Mouse (Mus musculus) forebrain, embryonic 12.5 days (tissue): ENCODE measurements at regions not wholly inside any gene's neighbourhood (a gene's known extent, or its start where the extent isn't known, plus 50 kb on each side); places are given as distances from the start of the nearest gene placed in this dataset.

Source experiments
- ATAC-seq: fragments of 200-750 bp; cut with Nextera tagmentation; 2 replicates; pipeline ENCODE4 v1.8.0; 2017; ENCODE audit warnings: moderate TSS enrichment; ENCODE audit not compliant: low FRiP score
- H3K27ac ChIP-seq: fragments of 300-500 bp; sonication (generic); 2 replicates; pipeline ENCODE4 v1.5.1; 2016; ENCODE audit warnings: mild to moderate bottlenecking
- H3K27me3 ChIP-seq: fragments of 300-500 bp; sonication (generic); 2 replicates; pipeline ENCODE4 v1.6.1; 2016; ENCODE audit warnings: mild to moderate bottlenecking
- H3K36me3 ChIP-seq: fragments of 300-500 bp; sonication (generic); replicated peaks from 2 replicates; pipeline ENCODE4 v1.6.1; 2016; ENCODE audit warnings: mild to moderate bottlenecking
- H3K4me1 ChIP-seq: fragments of 300-500 bp; sonication (generic); 2 replicates; pipeline ENCODE4 v1.6.1; 2016
- H3K4me2 ChIP-seq: fragments of 300-500 bp; sonication (generic); 2 replicates; pipeline ENCODE4 v1.6.1; 2016; ENCODE audit warnings: mild to moderate bottlenecking, moderate library complexity
- H3K4me3 ChIP-seq: fragments of 300-500 bp; sonication (generic); replicated peaks from 2 replicates; pipeline ENCODE4 v1.5.1; 2016; ENCODE audit warnings: mild to moderate bottlenecking
- H3K9ac ChIP-seq: fragments of 300-500 bp; sonication (generic); 2 replicates; pipeline ENCODE4 v1.6.1; 2016; ENCODE audit warnings: mild to moderate bottlenecking
- H3K9me3 ChIP-seq: fragments of 300-500 bp; sonication (generic); 2 replicates; pipeline ENCODE4 v1.6.1; 2016
- WGBS: fragments of 180-500 bp; shearing (Covaris S2); methylation state at CpG from one replicate; pipeline ENCODE4 v1.1.7; 2016; 5-methylcytosine and 5-hydroxymethylcytosine counted together

DNA sequence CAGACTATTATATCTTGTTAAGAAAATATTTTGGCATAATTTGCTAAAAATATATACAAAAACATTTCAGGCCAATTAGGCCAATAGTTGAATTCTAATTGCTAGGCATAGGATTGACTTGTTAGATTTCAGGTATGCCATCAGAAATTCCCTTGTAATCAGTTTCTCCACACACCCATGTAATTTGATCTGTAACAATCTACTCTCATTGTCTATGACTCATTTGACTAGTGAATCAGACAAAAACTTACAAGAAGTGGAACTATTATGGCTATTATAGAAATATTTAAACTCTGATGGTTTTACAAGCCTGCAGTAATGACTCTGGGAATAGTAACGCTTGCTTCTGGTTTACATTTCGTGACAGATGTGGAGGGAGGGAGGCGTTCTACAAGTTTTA lies 338.9 kb upstream of the Ptbp2 start:
- Histone ChIP-seq H3K4me2 (no peak overlapping the region), H3K4me3 (no peak overlapping the region), H3K9me3 (no peaks in the 10 kb centered on the region), H3K27me3 (no peaks in the 10 kb centered on the region), H3K27ac (no peak overlapping the region), H3K4me1 (no peaks in the 10 kb centered on the region), H3K36me3 (no peaks in the 10 kb centered on the region), H3K9ac (no peak overlapping the region)
- no peak for ATAC-seq
- 93% methylated on average over 3 of the region's 3 CpGs for WGBS

DNA sequence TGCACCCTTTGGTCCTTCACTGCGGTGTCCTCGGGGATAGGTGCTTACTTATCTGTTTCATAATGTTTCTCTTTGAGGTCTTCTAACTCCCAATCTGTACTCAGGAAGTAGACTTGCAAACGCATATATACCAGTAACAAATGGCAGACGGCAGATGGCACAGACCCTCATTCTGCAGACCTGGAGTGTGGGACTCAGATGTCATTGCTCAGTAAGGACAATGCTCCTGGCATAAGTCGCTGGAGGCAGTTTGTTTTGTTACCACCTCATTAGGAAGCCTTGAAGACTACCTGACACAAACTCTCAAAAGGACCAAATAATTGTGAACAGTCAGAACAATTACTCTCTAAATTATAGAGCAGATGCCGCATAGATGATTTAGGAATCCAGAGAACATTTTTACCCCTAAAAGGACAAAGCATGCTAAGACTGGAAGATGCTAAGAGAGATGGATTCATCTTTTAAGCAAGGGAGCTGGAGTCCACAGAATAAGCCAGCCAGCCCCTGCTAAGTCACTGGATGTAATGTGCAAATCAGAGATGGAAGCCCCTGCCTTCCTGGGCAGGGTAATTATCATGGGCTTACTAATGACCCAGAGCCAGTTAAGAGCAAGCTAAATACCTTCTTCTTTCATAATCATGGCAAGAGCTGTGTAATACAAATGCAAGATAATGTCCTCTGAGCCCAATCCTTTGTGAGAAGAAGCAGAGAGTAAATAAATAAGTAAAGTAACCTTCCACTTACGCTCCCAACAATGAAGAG lies 299.1 kb upstream of the Ptbp2 start:
- H3K36me3 ChIP-seq, result no peaks in the 10 kb centered on the region
- no peak overlapping the region for H3K4me2 ChIP-seq
- no peak overlapping the region for H3K27ac ChIP-seq
- no peak overlapping the region for H3K4me3 ChIP-seq
- no peaks in the 10 kb centered on the region for H3K4me1 ChIP-seq
- H3K27me3 ChIP-seq, result no peaks in the 10 kb centered on the region
- WGBS, result 69% methylated on average over 7 of the region's 7 CpGs
- no peak overlapping the region for H3K9ac ChIP-seq
- peak; percentile 61; the same call in 1 of the 2 replicates for ATAC-seq
- no peaks in the 10 kb centered on the region for H3K9me3 ChIP-seq

- H3K27me3 ChIP-seq, result no peaks in the 10 kb centered on the region
- no peaks in the 10 kb centered on the region for H3K36me3 ChIP-seq
- H3K4me1 ChIP-seq, result no peaks in the 10 kb centered on the region
- no peak overlapping the region for H3K4me3 ChIP-seq
- H3K9me3 ChIP-seq, result no peaks in the 10 kb centered on the region
- WGBS, result 23% methylated on average over 1 of the region's 1 CpGs
- no peak overlapping the region for H3K9ac ChIP-seq
- no peak overlapping the region for H3K4me2 ChIP-seq
- no peak for ATAC-seq
- H3K27ac ChIP-seq, result no peak overlapping the region
These were observed 289.3 kb upstream of the Ptbp2 start for GRCm38 (mm10) chr3:120073528-120073927.

DNA sequence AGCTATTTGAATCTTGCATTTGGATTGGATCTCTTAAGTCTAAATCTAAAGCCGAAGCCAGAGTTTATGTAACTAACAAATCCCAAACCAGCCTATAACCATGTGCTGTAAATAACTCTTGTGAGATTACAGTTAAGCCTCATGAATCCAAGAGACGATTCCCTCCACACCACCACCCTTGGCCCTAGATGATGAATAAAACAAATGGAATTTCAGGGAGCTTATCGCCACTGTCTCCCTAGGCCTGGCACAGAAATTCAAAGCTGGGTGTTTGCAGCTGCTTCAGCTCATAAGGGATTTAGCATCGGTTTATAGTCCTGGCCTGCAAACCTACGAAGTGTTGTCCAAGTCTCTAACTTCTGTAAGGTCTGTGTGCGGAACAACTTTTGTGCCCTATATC lies 281.4 kb upstream of the Ptbp2 start:
- WGBS, result 93% methylated on average over 6 of the region's 6 CpGs
- no peak overlapping the region for H3K4me2 ChIP-seq
- ATAC-seq, result no peak
- no peaks in the 10 kb centered on the region for H3K36me3 ChIP-seq
- H3K4me1 ChIP-seq, result no peaks in the 10 kb centered on the region
- H3K27me3 ChIP-seq, result no peaks in the 10 kb centered on the region
- no peak overlapping the region for H3K9ac ChIP-seq
- H3K9me3 ChIP-seq, result no peaks in the 10 kb centered on the region
- H3K4me3 ChIP-seq, result no peak overlapping the region
- no peak overlapping the region for H3K27ac ChIP-seq

GRCm38 (mm10) chr3:120064854-120065480 lies 280.7 kb upstream of the Ptbp2 start:
- Histone ChIP-seq H3K9me3 (no peaks in the 10 kb centered on the region), H3K27ac (0 out of 2 replicates have a peak overlapping the region, but pooled peaks have one; percentile 25), H3K4me2 (no peak overlapping the region), H3K9ac (no peak overlapping the region), H3K36me3 (no peaks in the 10 kb centered on the region), H3K27me3 (no peaks in the 10 kb centered on the region), H3K4me1 (peaks cover 6% of the 10 kb centered on the region), H3K4me3 (no peak overlapping the region)
- no peak for ATAC-seq
- 41% methylated on average over 5 of the region's 5 CpGs for WGBS

GRCm38 (mm10) chr3:120062264-120062663 lies 278.0 kb upstream of the Ptbp2 start:
- H3K9me3 ChIP-seq, result no peaks in the 10 kb centered on the region
- peaks cover 8% of the 10 kb centered on the region for H3K4me1 ChIP-seq
- H3K36me3 ChIP-seq, result no peaks in the 10 kb centered on the region
- WGBS, result 80% methylated on average over 5 of the region's 5 CpGs
- no peaks in the 10 kb centered on the region for H3K27me3 ChIP-seq
- no peak overlapping the region for H3K27ac ChIP-seq
- no peak overlapping the region for H3K9ac ChIP-seq
- no peak overlapping the region for H3K4me3 ChIP-seq
- no peak overlapping the region for H3K4me2 ChIP-seq
- ATAC-seq, result no peak

- no peak overlapping the region for H3K9ac ChIP-seq
- no peak overlapping the region for H3K27ac ChIP-seq
- WGBS, result 11% methylated on average over 11 of the region's 11 CpGs
- no peaks in the 10 kb centered on the region for H3K27me3 ChIP-seq
- peaks cover 10% of the 10 kb centered on the region for H3K4me1 ChIP-seq
- no peaks in the 10 kb centered on the region for H3K9me3 ChIP-seq
- no peak overlapping the region for H3K4me3 ChIP-seq
- H3K4me2 ChIP-seq, result 0 out of 2 replicates have a peak overlapping the region, but pooled peaks have one; percentile 15
- H3K36me3 ChIP-seq, result no peaks in the 10 kb centered on the region
- peak; percentile 58 for ATAC-seq
These were observed 275.7 kb upstream of the Ptbp2 start for GRCm38 (mm10) chr3:120059959-120060358.

DNA sequence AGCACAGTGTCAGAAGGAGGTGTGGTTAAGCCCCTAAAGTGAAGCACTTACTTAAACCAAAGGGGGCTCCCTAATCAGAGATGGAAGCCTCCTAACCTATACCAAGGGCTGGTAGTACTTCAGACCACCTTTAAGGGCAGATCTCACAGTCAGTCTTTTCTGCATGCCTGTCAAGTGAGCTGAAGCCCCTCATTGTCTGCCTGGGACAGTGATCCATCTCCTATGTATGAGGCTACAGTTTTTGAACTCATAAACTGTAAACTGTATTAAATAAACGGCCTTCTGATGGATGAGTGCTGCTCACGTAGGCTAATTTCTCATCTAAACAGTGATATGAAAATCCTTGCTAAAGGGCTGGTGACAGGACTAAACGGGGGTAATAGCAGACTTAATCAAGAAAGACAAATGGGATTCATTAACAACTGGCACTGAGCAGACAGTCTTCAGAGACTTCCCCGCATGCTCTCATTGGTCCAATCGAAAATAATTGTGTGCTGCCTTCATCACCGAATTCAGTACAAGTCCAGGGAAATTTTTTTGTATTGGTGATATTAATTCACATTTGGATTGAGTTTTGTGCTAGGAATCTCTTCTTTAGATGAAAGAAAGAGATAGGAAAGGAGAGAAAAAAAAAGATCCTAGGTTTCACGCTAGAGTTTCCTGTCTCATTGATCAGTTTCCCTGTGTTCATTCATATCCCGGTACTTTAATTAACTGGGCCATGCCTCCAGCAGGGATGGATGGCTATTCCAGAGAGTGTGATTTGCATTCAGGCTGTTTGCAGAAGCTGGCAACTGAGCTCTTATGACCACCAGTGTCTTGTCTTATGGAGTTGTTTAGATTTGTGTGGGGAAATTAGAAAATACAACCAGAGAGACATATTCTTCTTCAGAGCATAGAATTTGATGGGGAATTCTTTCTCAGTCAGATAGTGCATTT lies 271.2 kb upstream of the Ptbp2 start:
- ATAC-seq, result no peak
- WGBS, result 55% methylated on average over 8 of the region's 8 CpGs
- peaks cover 9% of the 10 kb centered on the region for H3K4me1 ChIP-seq
- H3K4me2 ChIP-seq, result no peak overlapping the region
- no peaks in the 10 kb centered on the region for H3K27me3 ChIP-seq
- H3K9ac ChIP-seq, result no peak overlapping the region
- no peak overlapping the region for H3K27ac ChIP-seq
- no peaks in the 10 kb centered on the region for H3K9me3 ChIP-seq
- H3K4me3 ChIP-seq, result no peak overlapping the region
- H3K36me3 ChIP-seq, result no peaks in the 10 kb centered on the region

- no peak overlapping the region for H3K27ac ChIP-seq
- no peak overlapping the region for H3K4me3 ChIP-seq
- no peaks in the 10 kb centered on the region for H3K27me3 ChIP-seq
- no peaks in the 10 kb centered on the region for H3K36me3 ChIP-seq
- no peak overlapping the region for H3K4me2 ChIP-seq
- H3K9me3 ChIP-seq, result no peaks in the 10 kb centered on the region
- no peaks in the 10 kb centered on the region for H3K4me1 ChIP-seq
- ATAC-seq, result no peak
- WGBS, result 93% methylated on average over 3 of the region's 3 CpGs
- H3K9ac ChIP-seq, result no peak overlapping the region
These were observed 263.0 kb upstream of the Ptbp2 start for GRCm38 (mm10) chr3:120047238-120047637.

GRCm38 (mm10) chr3:120037526-120037925 lies 253.3 kb upstream of the Ptbp2 start:
- WGBS, result 93% methylated on average over 3 of the region's 3 CpGs

DNA sequence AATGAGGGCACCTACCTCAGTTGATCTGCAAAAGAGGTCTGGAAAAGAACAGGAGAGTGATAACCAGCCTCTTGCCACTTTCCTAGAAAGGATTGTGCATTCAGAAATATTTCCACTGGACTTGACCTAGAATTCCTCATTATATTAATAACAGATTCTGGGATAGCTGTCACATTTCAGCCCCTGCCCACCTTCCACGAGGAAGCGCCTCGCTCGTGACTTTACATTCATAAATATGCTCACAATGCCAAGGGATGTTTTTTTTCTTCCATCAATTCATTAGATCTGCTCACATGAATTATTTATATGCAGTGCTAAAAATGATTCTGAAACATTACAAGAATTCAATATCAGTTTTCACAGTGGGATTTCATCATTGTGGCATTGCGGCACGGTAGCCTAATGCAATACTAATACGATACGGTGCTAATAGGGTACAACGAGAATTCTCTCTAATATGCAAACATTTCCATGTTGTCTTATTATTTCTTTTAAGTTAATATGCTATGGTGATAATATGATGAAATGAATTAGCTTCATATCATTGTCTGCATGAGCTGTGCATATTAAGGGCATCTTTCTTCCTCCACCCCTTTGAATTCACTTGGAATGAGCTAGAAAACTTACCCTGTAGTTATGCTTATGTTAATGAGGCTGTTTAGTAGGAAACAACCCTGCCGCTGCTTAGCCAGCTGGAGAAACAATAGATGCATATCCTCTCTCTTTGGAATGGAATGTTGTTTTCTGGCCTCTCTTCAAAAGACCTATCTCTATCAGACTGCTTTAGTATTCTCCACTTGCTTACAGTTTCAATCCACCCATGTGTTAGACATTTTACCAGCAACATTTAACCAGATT lies 235.8 kb upstream of the Ptbp2 start:
- WGBS, result 69% methylated on average over 10 of the region's 10 CpGs
- Histone ChIP-seq H3K27ac (no peak overlapping the region), H3K4me2 (no peak overlapping the region), H3K36me3 (no peaks in the 10 kb centered on the region), H3K27me3 (no peaks in the 10 kb centered on the region), H3K4me1 (0 out of 2 replicates have a peak, but pooled peaks cover 3% of the 10 kb centered on the region), H3K9ac (no peak overlapping the region), H3K9me3 (no peaks in the 10 kb centered on the region), H3K4me3 (no peak overlapping the region)
- ATAC-seq, result no peak

More at GRCm38 (mm10) chr3:120037526-120037925, 253.3 kb upstream of the Ptbp2 start:
- Histone ChIP-seq H3K4me3 (no peak overlapping the region), H3K4me1 (no peaks in the 10 kb centered on the region), H3K9ac (no peak overlapping the region), H3K36me3 (no peaks in the 10 kb centered on the region), H3K27me3 (no peaks in the 10 kb centered on the region), H3K9me3 (no peaks in the 10 kb centered on the region), H3K4me2 (no peak overlapping the region), H3K27ac (no peak overlapping the region)
- ATAC-seq, result no peak
